Mouse (Mus musculus): Measurements from ENCODE around the gene Ctbp1. TPM values are rescaled to one million over a fixed set of nuclear protein-coding genes. Genes with fewer than 3 reads are reported as not detected.

Ctbp1 gene
- total and polyA plus RNA-seq, 2 experiments from 2014 or later, result 364 to 415 TPM

DNA sequence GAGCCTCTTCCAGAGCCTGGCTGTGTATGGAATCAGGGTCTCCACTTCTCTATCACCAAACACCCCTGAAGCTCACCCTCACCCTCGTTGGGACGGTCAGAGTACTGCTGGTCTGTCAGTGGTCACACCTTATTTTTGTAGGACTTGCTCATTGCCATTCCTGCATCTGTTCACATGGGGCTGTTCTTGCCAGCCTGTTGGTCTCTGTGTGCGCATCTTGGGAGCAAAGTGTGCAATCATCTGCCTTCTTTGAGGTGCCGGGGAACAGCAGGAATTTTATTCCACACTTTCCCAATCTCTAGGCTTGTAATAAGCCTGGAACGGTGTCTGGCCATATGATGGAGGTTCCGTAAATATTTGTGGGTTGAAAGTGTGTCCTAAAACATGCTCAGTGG is 71.6 kb downstream of the Ctbp1 start:
- Histone ChIP-seq H3K4me3 (ENCODE audit: low read depth, low read length) (no peak overlapping the region), H3K27me3 (ENCODE audit: insufficient read depth, low read length) (no peaks in the 10 kb centered on the region), H3K4me2 (ENCODE audit: low read depth, low read length, poor library complexity, severe bottlenecking) (no peak overlapping the region), H3K36me3 (ENCODE audit: insufficient read depth, low read length) (no peaks in the 10 kb centered on the region), H3K27ac (ENCODE audit: low read depth, low read length) (no peak overlapping the region), H3K4me1 (ENCODE audit: insufficient read depth, low read length) (0 out of 2 replicates have a peak, but pooled peaks cover 2% of the 10 kb centered on the region), H3K9me3 (ENCODE audit: low read length) (no peaks in the 10 kb centered on the region), H3K9ac (replicated peaks; ENCODE audit: low read length, poor library complexity, severe bottlenecking) (no peak overlapping the region)
- DNase-seq (ENCODE audit: low spot score) (no peak), ATAC-seq (ENCODE audit: low FRiP score) (no peak)
- 81% methylated on average over 6 of the region's 6 CpGs for WGBS
- no peak for TF ChIP-seq CTCF (IDR thresholded peaks at IDR 0.05)

DNA sequence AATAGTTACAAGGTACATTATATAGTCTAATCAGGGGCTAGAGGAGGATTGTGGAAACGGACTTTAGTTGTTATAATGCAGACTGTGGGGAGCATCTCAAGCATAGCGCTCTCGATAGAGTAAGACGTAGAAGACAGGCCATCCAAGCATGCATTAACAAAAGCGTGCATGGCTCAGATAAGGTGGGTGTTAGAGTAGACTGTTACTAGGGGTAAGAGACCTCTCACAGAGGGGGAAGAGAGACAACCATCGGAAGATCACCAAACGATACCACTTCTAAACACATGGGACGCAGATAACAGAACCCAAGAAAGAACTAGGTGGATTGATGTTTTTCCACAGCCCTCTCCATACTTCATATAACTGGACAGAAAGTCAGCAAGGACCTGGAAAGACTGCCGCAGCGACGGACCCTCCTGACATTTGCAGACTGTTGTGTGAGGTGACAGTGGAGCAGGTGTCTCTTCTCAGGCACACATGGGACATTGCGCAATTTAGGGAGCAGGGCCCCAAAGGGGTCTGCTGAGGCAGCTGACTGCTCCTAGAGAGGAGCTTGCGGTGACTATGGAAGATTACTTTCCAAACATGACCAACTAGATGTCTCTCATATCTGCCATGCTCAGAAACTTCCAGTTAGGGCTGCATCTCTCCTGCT is 72.2 kb downstream of the Ctbp1 start:
- no peaks in the 10 kb centered on the region for H3K9me3 ChIP-seq (ENCODE audit: low read length)
- TF ChIP-seq CTCF (IDR thresholded peaks at IDR 0.05), result no peak
- no peaks in the 10 kb centered on the region for H3K27me3 ChIP-seq (ENCODE audit: insufficient read depth, low read length)
- H3K4me2 ChIP-seq (ENCODE audit: low read depth, low read length, poor library complexity, severe bottlenecking), result no peak overlapping the region
- ATAC-seq (ENCODE audit: low FRiP score) (no peak), DNase-seq (ENCODE audit: low spot score) (no peak)
- H3K36me3 ChIP-seq (ENCODE audit: insufficient read depth, low read length), result no peaks in the 10 kb centered on the region
- WGBS, result 84% methylated on average over 13 of the region's 13 CpGs
- H3K4me3 ChIP-seq (ENCODE audit: low read depth, low read length), result no peak overlapping the region
- 0 out of 2 replicates have a peak, but pooled peaks cover 2% of the 10 kb centered on the region for H3K4me1 ChIP-seq (ENCODE audit: insufficient read depth, low read length)
- H3K27ac ChIP-seq (ENCODE audit: low read depth, low read length), result no peak overlapping the region
- no peak overlapping the region for H3K9ac ChIP-seq (replicated peaks; ENCODE audit: low read length, poor library complexity, severe bottlenecking)

DNA sequence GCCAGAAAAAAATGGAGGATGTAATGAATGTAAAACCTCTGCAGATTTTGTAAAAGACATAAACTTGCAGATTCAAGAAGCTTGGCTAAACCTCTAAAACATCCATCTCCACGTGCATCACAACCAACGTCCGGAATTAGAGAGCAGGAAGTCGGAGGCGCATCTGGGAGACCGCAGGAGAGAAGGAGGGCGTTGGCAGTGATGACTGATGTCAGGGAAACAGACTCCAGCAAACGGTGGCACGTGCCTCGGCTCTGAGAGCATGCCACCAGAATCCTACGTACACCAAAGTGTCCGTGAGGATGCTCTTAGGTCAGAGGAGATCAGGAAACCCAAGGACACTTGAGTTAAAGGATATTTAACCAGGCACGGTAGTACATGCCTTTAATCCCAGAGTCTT is 73.1 kb downstream of the Ctbp1 start:
- Histone ChIP-seq H3K27me3 (ENCODE audit: insufficient read depth, low read length) (no peaks in the 10 kb centered on the region), H3K4me2 (ENCODE audit: low read depth, low read length, poor library complexity, severe bottlenecking) (no peak overlapping the region), H3K27ac (ENCODE audit: low read depth, low read length) (no peak overlapping the region), H3K4me1 (ENCODE audit: insufficient read depth, low read length) (0 out of 2 replicates have a peak, but pooled peaks cover 2% of the 10 kb centered on the region), H3K4me3 (ENCODE audit: low read depth, low read length) (no peak overlapping the region), H3K9me3 (ENCODE audit: low read length) (no peaks in the 10 kb centered on the region), H3K9ac (replicated peaks; ENCODE audit: low read length, poor library complexity, severe bottlenecking) (no peak overlapping the region), H3K36me3 (ENCODE audit: insufficient read depth, low read length) (no peaks in the 10 kb centered on the region)
- DNase-seq (ENCODE audit: low spot score) (no peak), ATAC-seq (ENCODE audit: low FRiP score) (no peak)
- TF ChIP-seq CTCF (IDR thresholded peaks at IDR 0.05), result no peak
- 75% methylated on average over 13 of the region's 13 CpGs for WGBS

GRCm38 (mm10) chr5:33200071-33200470 is 74.7 kb downstream of the Ctbp1 start:
- H3K4me2 ChIP-seq (ENCODE audit: low read depth, low read length, poor library complexity, severe bottlenecking), result no peak overlapping the region
- no peak overlapping the region for H3K9ac ChIP-seq (replicated peaks; ENCODE audit: low read length, poor library complexity, severe bottlenecking)
- DNase-seq (ENCODE audit: low spot score) (no peak), ATAC-seq (ENCODE audit: low FRiP score) (no peak)
- no peak overlapping the region for H3K4me3 ChIP-seq (ENCODE audit: low read depth, low read length)
- H3K27me3 ChIP-seq (ENCODE audit: insufficient read depth, low read length), result no peaks in the 10 kb centered on the region
- 62% methylated on average over 1 of the region's 1 CpGs for WGBS
- no peaks in the 10 kb centered on the region for H3K9me3 ChIP-seq (ENCODE audit: low read length)
- H3K36me3 ChIP-seq (ENCODE audit: insufficient read depth, low read length), result no peaks in the 10 kb centered on the region
- H3K27ac ChIP-seq (ENCODE audit: low read depth, low read length), result no peak overlapping the region
- no peak for TF ChIP-seq CTCF (IDR thresholded peaks at IDR 0.05)
- H3K4me1 ChIP-seq (ENCODE audit: insufficient read depth, low read length), result 0 out of 2 replicates have a peak, but pooled peaks cover 2% of the 10 kb centered on the region

Other genes with a start within 250 kb of the Ctbp1 start
- gene Slc5a1, start 170.8 kb downstream of the Ctbp1 start, total RNA-seq (2014; rRNA removed), result 0.16 and 0.33 TPM in 2 replicates
- 0.10 and 0.19 TPM in 2 replicates for gene Slc5a1, start 170.8 kb downstream of the Ctbp1 start, polyA plus RNA-seq (2015; fragmentation: Nextera tagmentation; extraction: Ambion mirVana)
- 4.4 and 5.1 TPM in 2 replicates for gene Spon2, start 56.5 kb downstream of the Ctbp1 start, total RNA-seq (2014; rRNA removed)
- gene Spon2, start 56.5 kb downstream of the Ctbp1 start, polyA plus RNA-seq (2015; fragmentation: Nextera tagmentation; extraction: Ambion mirVana), result 2.3 and 2.7 TPM in 2 replicates
- 136 and 137 TPM in 2 replicates for gene Maea, start 60.5 kb upstream of the Ctbp1 start, total RNA-seq (2014; rRNA removed)
- 122 and 129 TPM in 2 replicates for gene Maea, start 60.5 kb upstream of the Ctbp1 start, polyA plus RNA-seq (2015; fragmentation: Nextera tagmentation; extraction: Ambion mirVana)
- 9.5 and 11.8 TPM in 2 replicates for gene Uvssa, start 103.6 kb upstream of the Ctbp1 start, total RNA-seq (2014; rRNA removed)
- 7.7 and 9.5 TPM in 2 replicates for gene Uvssa, start 103.6 kb upstream of the Ctbp1 start, polyA plus RNA-seq (2015; fragmentation: Nextera tagmentation; extraction: Ambion mirVana)
- 0.60 and 1.0 TPM in 2 replicates for gene Nkx1-1, start 159.0 kb upstream of the Ctbp1 start, total RNA-seq (2014; rRNA removed)
- gene Nkx1-1, start 159.0 kb upstream of the Ctbp1 start, polyA plus RNA-seq (2015; fragmentation: Nextera tagmentation; extraction: Ambion mirVana), result 0.18 TPM in 1 of 2 replicates, not detected in the other

Data from midbrain, postnatal 0 days (tissue).